Mouse (Mus musculus): Measurements from ENCODE around the gene 9530003J23Rik.

GRCm38 (mm10) chr10:117280000-117280399 is 41.5 kb upstream of the 9530003J23Rik start:
- TF ChIP-seq CTCF (IDR thresholded peaks at IDR 0.05; ENCODE audit: low read depth) (no peak), EP300 (optimal IDR thresholded peaks at IDR 0.05) (no peak)

Measured in stomach, postnatal 0 days (tissue).